In the genomic region with DNA sequence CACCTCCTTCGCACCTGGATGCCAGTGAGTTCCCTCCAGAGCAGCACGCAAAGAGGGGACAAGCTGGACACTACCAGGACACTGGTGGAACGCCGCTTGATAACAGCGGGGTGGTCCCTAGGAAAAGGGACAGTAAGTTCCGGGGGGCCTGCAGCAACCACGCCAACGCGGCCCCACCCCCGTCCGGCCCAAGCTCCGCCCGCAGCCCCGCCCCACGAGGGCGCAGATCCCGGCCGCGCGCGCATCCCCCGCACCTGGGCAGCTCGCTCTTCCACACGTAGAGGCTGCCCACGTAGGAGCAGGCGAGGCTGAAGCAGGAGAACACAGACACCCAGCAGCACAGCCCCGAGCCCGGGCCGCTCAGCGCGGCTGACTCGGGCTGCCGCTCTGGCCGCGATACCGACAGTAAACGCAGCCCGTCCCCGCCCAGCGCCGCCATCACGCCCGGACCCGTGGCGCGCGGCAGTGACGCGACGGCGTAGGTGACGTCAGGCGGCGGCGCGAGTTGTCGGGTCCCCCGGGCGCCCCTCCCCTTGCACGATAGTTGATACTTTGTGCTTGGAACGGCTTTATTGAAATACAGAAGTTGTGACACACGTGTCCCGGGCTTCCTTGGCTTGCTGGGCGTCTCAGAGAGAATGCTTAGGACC, we compare ENCODE assay signal across 8 mouse cellular contexts. TPM values are rescaled to one million over a fixed set of nuclear protein-coding genes. Genes with fewer than 3 reads are reported as not detected.
A peak's percentile ranks its signal among the peaks of the same experiment; 100 is the strongest.
DNase-seq lines count a peak whose midpoint lies in the region; ATAC-seq and TF ChIP-seq lines count a peak whose summit lies in the region.

Rce1 (minus strand) TSS at position 463 of the 650 bp plus-strand sequence.

- TF ChIP-seq CTCF in bone marrow, adult 2 months (IDR thresholded peaks at IDR 0.05; ENCODE audit: control insufficient read depth, insufficient read depth, low read length): no peak
- TF ChIP-seq CTCF in spleen, adult 2 months (IDR thresholded peaks at IDR 0.05; ENCODE audit: extremely low read depth, insufficient read depth, insufficient read length, insufficient replicate concordance): no peak

- H3K9me3 ChIP-seq in embryonic facial prominence, embryonic 14.5 days (ENCODE audit: control insufficient read depth, low read length): no peaks in the 10 kb centered on the region
- H3K9me3 ChIP-seq in limb, embryonic 14.5 days (ENCODE audit: control insufficient read depth, low read length): no peaks in the 10 kb centered on the region
- H3K9me3 ChIP-seq in midbrain, embryonic 16.5 days (replicated peaks; ENCODE audit: control insufficient read depth, low read length, poor library complexity, severe bottlenecking): no peaks in the 10 kb centered on the region

- peak within 1 kb of the TSS; percentile 96 for H3K4me3 ChIP-seq in bone marrow, adult 2 months (replicated peaks; ENCODE audit: control insufficient read depth, low read depth, low read length)
- H3K4me3 ChIP-seq in embryonic facial prominence, embryonic 14.5 days (ENCODE audit: low read depth, low read length): peak within 1 kb of the TSS; percentile 89
- peak within 1 kb of the TSS; percentile 90 for H3K4me3 ChIP-seq in limb, embryonic 14.5 days (replicated peaks; ENCODE audit: low read length)
- H3K4me3 ChIP-seq in midbrain, embryonic 16.5 days (ENCODE audit: low read depth, low read length): peak within 1 kb of the TSS; percentile 85
- peak within 1 kb of the TSS; percentile 95 for H3K4me3 ChIP-seq in spleen, adult 2 months (ENCODE audit: extremely low read depth, insufficient read depth, insufficient read length)

- peak within 1 kb of the TSS; percentile 74 for H3K4me2 ChIP-seq in embryonic facial prominence, embryonic 14.5 days (ENCODE audit: low read depth, low read length)
- peak within 1 kb of the TSS; percentile 78 for H3K4me2 ChIP-seq in limb, embryonic 14.5 days (replicated peaks; ENCODE audit: low read depth, low read length, severe bottlenecking)
- H3K4me2 ChIP-seq in midbrain, embryonic 16.5 days (ENCODE audit: low read length): peak within 1 kb of the TSS; percentile 77

- H3K9ac ChIP-seq in embryonic facial prominence, embryonic 14.5 days (ENCODE audit: low read depth, low read length): peak within 1 kb of the TSS; percentile 95
- peak within 1 kb of the TSS; percentile 92 for H3K9ac ChIP-seq in limb, embryonic 14.5 days (ENCODE audit: low read depth, low read length, severe bottlenecking)
- H3K9ac ChIP-seq in midbrain, embryonic 16.5 days (ENCODE audit: low read depth, low read length): peak within 1 kb of the TSS; percentile 89

- ATAC-seq in embryonic facial prominence, embryonic 14.5 days (ENCODE audit: low read depth): peak; percentile 90
- ATAC-seq in limb, embryonic 14.5 days (ENCODE audit: low FRiP score, low read depth): peak; percentile 95
- ATAC-seq in midbrain, embryonic 16.5 days: peak; percentile 84

- no peaks in the 10 kb centered on the region for H3K27me3 ChIP-seq in embryonic facial prominence, embryonic 14.5 days (replicated peaks; ENCODE audit: control insufficient read depth, insufficient read depth, low read length)
- no peaks in the 10 kb centered on the region for H3K27me3 ChIP-seq in limb, embryonic 14.5 days (ENCODE audit: control insufficient read depth, insufficient read depth, low read length)
- H3K27me3 ChIP-seq in midbrain, embryonic 16.5 days (ENCODE audit: control insufficient read depth, insufficient read depth, low read depth, low read length): no peaks in the 10 kb centered on the region
- no peaks in the 10 kb centered on the region for H3K27me3 ChIP-seq in spleen, adult 2 months (ENCODE audit: control insufficient read depth, insufficient read depth, low read length)

- peak; percentile 95 for DNase-seq in A20 (ENCODE audit: low read depth, low spot score)
- peak; percentile 95 for DNase-seq in embryonic facial prominence, embryonic 14.5 days (ENCODE audit: low spot score)
- DNase-seq in heart, adult 8-10 months (ENCODE audit: low spot score): peak; percentile 84
- peak; percentile 89 for DNase-seq in kidney, adult 9 months
- peak; percentile 92 for DNase-seq in limb, embryonic 14.5 days (ENCODE audit: low spot score)
- peak; percentile 77 to 86 for DNase-seq in spleen, adult 2 months (ENCODE audit: low read depth in 1 of 2, low spot score in 2 of 2)

- TF ChIP-seq POLR2A in bone marrow, adult 2 months (IDR thresholded peaks at IDR 0.05; ENCODE audit: borderline replicate concordance, control insufficient read depth, low read depth, low read length): peak; percentile 31; the same call in 1 of the 2 replicates
- peak; percentile 75; the same call in 1 of the 2 replicates for TF ChIP-seq POLR2A in limb, embryonic 14.5 days (IDR thresholded peaks at IDR 0.05; ENCODE audit: borderline replicate concordance, extremely low read depth, insufficient read depth, insufficient read length)
- no peak; the same call in 1 of the 2 replicates for TF ChIP-seq POLR2A in spleen, adult 2 months (IDR thresholded peaks at IDR 0.05; ENCODE audit: low read depth, low read length)

- H3K4me1 ChIP-seq in bone marrow, adult 2 months (ENCODE audit: control insufficient read depth, insufficient read depth, low read length): peaks cover 5% of the 10 kb centered on the region
- peaks cover 19% of the 10 kb centered on the region for H3K4me1 ChIP-seq in embryonic facial prominence, embryonic 14.5 days (ENCODE audit: control insufficient read depth, insufficient read depth, low read length)
- H3K4me1 ChIP-seq in limb, embryonic 14.5 days (ENCODE audit: control insufficient read depth, insufficient read depth, low read length): peaks cover 19% of the 10 kb centered on the region
- H3K4me1 ChIP-seq in midbrain, embryonic 16.5 days (ENCODE audit: control insufficient read depth, insufficient read depth, low read length): peaks cover 27% of the 10 kb centered on the region
- peaks cover 9% of the 10 kb centered on the region; the same call in 1 of the 2 replicates for H3K4me1 ChIP-seq in spleen, adult 2 months (ENCODE audit: control insufficient read depth, insufficient read depth, insufficient read length)

- peak within 1 kb of the TSS; percentile 89 for H3K27ac ChIP-seq in bone marrow, adult 2 months (ENCODE audit: control insufficient read depth, insufficient read depth, low read depth, low read length, poor library complexity)
- peak within 1 kb of the TSS; percentile 92 for H3K27ac ChIP-seq in embryonic facial prominence, embryonic 14.5 days (replicated peaks; ENCODE audit: low read depth, low read length)
- H3K27ac ChIP-seq in limb, embryonic 14.5 days (replicated peaks; ENCODE audit: low read depth, low read length): peak within 1 kb of the TSS; percentile 91
- H3K27ac ChIP-seq in midbrain, embryonic 16.5 days (ENCODE audit: low read length): peak within 1 kb of the TSS; percentile 96
- peak within 1 kb of the TSS; percentile 93 for H3K27ac ChIP-seq in spleen, adult 2 months (ENCODE audit: insufficient read depth, low read length)

- WGBS in bone marrow, adult 2 months: 1% methylated on average over 64 of the region's 64 CpGs
- 0% methylated on average over 7 of the region's 64 CpGs for WGBS in embryonic facial prominence, embryonic 14.5 days
- 2% methylated on average over 47 of the region's 64 CpGs for WGBS in limb, embryonic 14.5 days
- under 1% methylated on average over 62 of the region's 64 CpGs for WGBS in midbrain, embryonic 16.5 days
- WGBS in spleen, adult 2 months: 1% methylated on average over 64 of the region's 64 CpGs

- peaks cover 39% of the 10 kb centered on the region; the same call in 1 of the 2 replicates for H3K36me3 ChIP-seq in embryonic facial prominence, embryonic 14.5 days (ENCODE audit: control insufficient read depth, insufficient read depth, low read length)
- peaks cover 36% of the 10 kb centered on the region for H3K36me3 ChIP-seq in limb, embryonic 14.5 days (ENCODE audit: control insufficient read depth, insufficient read depth, low read length)
- peaks cover 7% of the 10 kb centered on the region for H3K36me3 ChIP-seq in midbrain, embryonic 16.5 days (ENCODE audit: control insufficient read depth, insufficient read depth, low read length)
- peaks cover 8% of the 10 kb centered on the region; the same call in 1 of the 2 replicates for H3K36me3 ChIP-seq in spleen, adult 2 months (ENCODE audit: control insufficient read depth, insufficient read depth, low read length)

RNA-seq across cellular contexts. Expression of gene Rce1, which starts in this region (rescaled TPM):
- polyA plus RNA-seq in bone marrow, adult 2 months (2011; ENCODE audit: insufficient read depth, insufficient read length, low replicate concordance, missing spikeins): 18.8 and 26.2 TPM in 2 replicates
- 52.1 and 62.8 TPM in 2 replicates for polyA plus RNA-seq in embryonic facial prominence, embryonic 14.5 days (2014; fragmentation: Nextera tagmentation; extraction: Ambion mirVana)
- total RNA-seq in heart, adult 8-10 months (2022): 1 to 10 TPM; 6.9 to 9.2 (median 8.0) TPM
- 90.2 and 145 TPM in 2 replicates for polyA plus RNA-seq in limb, embryonic 14.5 days (2012; rRNA removed)
- polyA plus RNA-seq in limb, embryonic 14.5 days (2014; fragmentation: Nextera tagmentation; extraction: Ambion mirVana): 61.5 and 66.1 TPM in 2 replicates
- 51.4 and 52.4 TPM in 2 replicates for polyA plus RNA-seq in midbrain, embryonic 16.5 days (2015; fragmentation: Nextera tagmentation; extraction: Ambion mirVana)
- polyA plus RNA-seq in spleen, adult 2 months (2012; rRNA removed): 59.7 and 83.0 TPM in 2 replicates

Comparison
In these comparisons a context has a peak if more than half of its experiments do, and no peak if none do; other contexts are left out.
1. Peak in every context shown above with its lines: DNase-seq, ATAC-seq, H3K4me3 ChIP-seq and H3K27ac ChIP-seq.